Mouse (Mus musculus): ENCODE results near the gene Gm13306. TPM values are rescaled to one million over a fixed set of nuclear protein-coding genes. Genes with fewer than 3 reads are reported as not detected.

Gene Gm13306
- 3.3 and 3.7 TPM in 2 replicates for polyA plus RNA-seq (2021; fragmentation: Nextera tagmentation)
- long read RNA-seq, experiment 1, partial matches to known transcripts: 0 of 1 reads
- long read RNA-seq, experiment 1, other reads (novel, unspliced or antisense): 1 of 1 reads
- long read RNA-seq, experiment 2, partial matches to known transcripts: 3 of 6 reads
- long read RNA-seq, experiment 2, other reads (novel, unspliced or antisense): 3 of 6 reads

DNA sequence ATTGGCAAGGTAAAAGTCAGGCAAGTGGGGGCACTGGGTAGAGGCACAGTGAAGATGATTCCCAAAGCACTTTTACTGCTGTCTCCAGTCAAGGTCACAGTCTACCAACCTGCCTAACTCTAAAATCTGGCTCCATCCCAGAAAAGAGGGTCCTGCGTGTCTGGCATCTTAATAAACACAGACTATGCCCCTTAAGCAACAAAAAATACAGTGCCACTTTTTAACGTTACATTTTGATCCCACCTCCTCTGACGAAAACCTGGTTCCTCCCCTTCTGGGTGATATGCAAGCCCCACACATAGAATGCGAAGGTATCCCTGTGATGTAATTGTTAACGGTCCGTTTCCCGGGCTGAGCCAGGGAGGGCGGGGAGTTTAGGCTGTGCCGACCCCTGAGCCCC, at the start of gene Gm13306:
TSS of gene Gm13306 (plus strand) at position 301 of the 400 bp plus-strand sequence.

GRCm38 (mm10) chr4:42114517-42114916, 38.7 kb upstream of the Gm13306 start, which contains the start of gene Gm13304:
Gene Gm13304, plus strand, starts transcription at chr4:42114817.

GRCm38 (mm10) chr4:42168503-42168902, 15.3 kb downstream of the Gm13306 start, which contains the start of gene Gm13305:
Gene Gm13305, minus strand, starts transcription at chr4:42168603.

Other genes starting within 250 kb of the Gm13306 start
- gene Gm21541, start 249.8 kb upstream of the Gm13306 start, polyA plus RNA-seq (2021; fragmentation: Nextera tagmentation): not detected in 2 replicates
- 5.8 and 6.8 TPM in 2 replicates for gene Gm20878, start 211.9 kb upstream of the Gm13306 start, polyA plus RNA-seq (2021; fragmentation: Nextera tagmentation)
- 0.38 and 1.1 TPM in 2 replicates for gene Fam205a4, start 187.4 kb upstream of the Gm13306 start, polyA plus RNA-seq (2021; fragmentation: Nextera tagmentation)
- 0.94 and 1.6 TPM in 2 replicates for gene Gm21093, start 118.7 kb upstream of the Gm13306 start, polyA plus RNA-seq (2021; fragmentation: Nextera tagmentation)
- gene Gm3893, start 62.2 kb upstream of the Gm13306 start, polyA plus RNA-seq (2021; fragmentation: Nextera tagmentation): not detected in 2 replicates
- gene Gm13304, start 38.6 kb upstream of the Gm13306 start, polyA plus RNA-seq (2021; fragmentation: Nextera tagmentation): 7.3 TPM in 1 of 2 replicates, not detected in the other
- 0.94 and 1.3 TPM in 2 replicates for gene Gm13305, start 15.2 kb downstream of the Gm13306 start, polyA plus RNA-seq (2021; fragmentation: Nextera tagmentation)
- 1.2 TPM in 1 of 2 replicates, not detected in the other for gene Gm10600, start 87.2 kb downstream of the Gm13306 start, polyA plus RNA-seq (2021; fragmentation: Nextera tagmentation)
- not detected in 2 replicates for gene Ccl21b, start 102.3 kb downstream of the Gm13306 start, polyA plus RNA-seq (2021; fragmentation: Nextera tagmentation)
- 1.7 TPM in 1 of 2 replicates, not detected in the other for gene Gm21953, start 140.8 kb downstream of the Gm13306 start, polyA plus RNA-seq (2021; fragmentation: Nextera tagmentation)
- gene Fam205a3, start 164.9 kb downstream of the Gm13306 start, polyA plus RNA-seq (2021; fragmentation: Nextera tagmentation): 0.31 TPM in 1 of 2 replicates, not detected in the other

Measured in layer of hippocampus, adult 6 months (tissue).